Mouse (Mus musculus) heart, postnatal 36 days (tissue): ENCODE results near the gene Nat8. TPM values are rescaled to one million over a fixed set of nuclear protein-coding genes. Genes with fewer than 3 reads are reported as not detected.
"Not testable (repeated sequence)": the region's sequence is repeated elsewhere in the genome, so short reads cannot be mapped to it uniquely, and the experiment has no call there.

Source experiments
- DNase-seq, 2 experiments: peaks; one replicate each; pipeline ENCODE4 v3.0.0; 2021 to 2022
- intact Hi-C: fragments of 180-260 bp; cut with DNase I; formaldehyde crosslinking; loops from one replicate; pipeline ENCODE4 v1.15.1; 2025
- microRNA-seq, 2 experiments: library from miRNA; unstranded; fragments of <30 nt; microRNA quantifications; one replicate each; pipeline ENCODE4 v1.2.0; 2021; ENCODE audit warnings: borderline number of aligned reads in 2 of 2
- total RNA-seq, 2 experiments: library from RNA; stranded (reverse); gene quantifications; 2 replicates each; pipeline ENCODE4 v1.2.3; 2021

Nat8 gene
- total RNA-seq, 2 experiments from 2014 or later, result not detected

DNA sequence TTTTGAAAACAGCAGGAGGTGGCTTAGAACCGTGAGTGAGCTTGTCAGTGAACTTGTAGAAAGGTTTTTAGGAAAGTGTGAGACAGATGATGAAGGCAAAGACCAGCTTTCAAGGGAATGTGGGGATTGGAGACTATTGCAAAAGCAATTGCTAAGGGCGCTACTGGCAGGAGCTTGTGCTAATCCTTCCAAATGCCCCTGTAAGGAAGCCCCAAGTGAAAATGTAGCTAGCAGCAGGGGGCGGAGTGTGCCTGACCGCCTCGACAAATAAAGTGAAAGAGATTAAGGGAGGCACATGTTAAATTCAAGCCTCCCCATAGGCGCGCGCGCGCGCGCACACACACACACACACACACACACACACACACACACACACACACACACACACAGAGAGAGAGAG lies 5.4 kb upstream of the Nat8 start:
- peak in 1 of 2 experiments; percentile 29 for DNase-seq
- intact Hi-C loops, result not testable (repeated sequence)

DNA sequence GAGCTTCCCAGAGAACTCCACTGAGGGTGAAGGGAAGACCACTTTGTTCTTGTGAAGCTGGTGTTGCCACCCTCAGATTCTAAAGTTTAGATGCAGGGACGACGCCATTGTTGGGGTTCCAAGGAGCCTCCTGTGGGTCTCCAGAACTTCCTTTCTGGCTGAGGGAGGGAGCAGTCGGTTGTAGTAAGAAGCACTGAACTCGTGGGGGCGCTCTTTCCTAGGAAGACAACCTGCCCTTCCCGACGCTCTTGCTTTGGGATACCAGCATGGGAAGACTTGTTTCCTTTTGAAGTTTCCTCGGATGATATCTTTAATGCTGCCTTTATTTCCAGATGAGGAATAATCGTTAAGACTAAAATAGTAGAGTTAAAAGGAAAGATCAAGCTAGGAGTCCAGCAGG lies 4.9 kb upstream of the Nat8 start:
- intact Hi-C loops, result not testable (repeated sequence)

DNA sequence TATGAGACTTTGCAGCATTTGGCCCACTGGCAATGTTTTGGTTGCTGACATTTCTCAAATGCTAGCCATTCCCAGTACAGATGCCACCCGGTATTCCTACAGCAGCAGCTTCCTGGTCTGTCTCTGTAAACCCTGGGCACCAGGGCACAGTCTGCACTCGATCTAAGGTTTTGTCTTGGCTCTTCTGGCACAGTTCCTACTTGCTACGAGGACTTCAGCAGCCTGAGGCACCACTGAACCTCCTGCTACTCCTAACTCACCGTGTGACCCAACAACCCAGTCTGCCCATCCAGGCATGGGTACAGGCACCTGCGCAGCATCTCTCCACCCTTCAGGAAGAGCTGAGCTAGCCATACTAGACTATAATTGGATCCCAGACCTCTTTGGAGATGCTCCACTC lies 4.2 kb upstream of the Nat8 start:
- intact Hi-C loops, DNase-seq: not testable (repeated sequence)

More for the DNA sequence above, 4.9 kb upstream of the Nat8 start:
- peak; percentile 58 to 74 for DNase-seq

DNA sequence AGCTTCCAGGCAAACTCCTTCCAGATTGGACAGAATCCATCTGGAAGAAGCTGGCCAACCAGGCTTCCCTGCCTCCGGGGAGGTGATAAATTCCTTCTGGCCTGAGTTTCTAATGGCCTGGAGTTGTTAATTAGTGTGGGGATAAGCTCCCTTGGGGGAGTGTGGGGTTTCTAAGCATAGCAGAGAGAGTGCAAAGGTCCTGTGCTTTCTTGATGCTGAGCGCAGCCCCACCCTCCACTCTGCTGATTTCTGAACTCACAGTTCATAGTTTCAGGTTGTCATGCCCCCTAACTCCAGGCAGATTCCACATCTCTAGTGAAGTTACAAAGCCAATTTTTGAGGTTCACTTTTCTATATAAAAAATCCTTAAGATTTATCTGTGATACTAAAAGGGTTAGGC lies 3.2 kb upstream of the Nat8 start:
- intact Hi-C loops, DNase-seq: not testable (repeated sequence)

DNA sequence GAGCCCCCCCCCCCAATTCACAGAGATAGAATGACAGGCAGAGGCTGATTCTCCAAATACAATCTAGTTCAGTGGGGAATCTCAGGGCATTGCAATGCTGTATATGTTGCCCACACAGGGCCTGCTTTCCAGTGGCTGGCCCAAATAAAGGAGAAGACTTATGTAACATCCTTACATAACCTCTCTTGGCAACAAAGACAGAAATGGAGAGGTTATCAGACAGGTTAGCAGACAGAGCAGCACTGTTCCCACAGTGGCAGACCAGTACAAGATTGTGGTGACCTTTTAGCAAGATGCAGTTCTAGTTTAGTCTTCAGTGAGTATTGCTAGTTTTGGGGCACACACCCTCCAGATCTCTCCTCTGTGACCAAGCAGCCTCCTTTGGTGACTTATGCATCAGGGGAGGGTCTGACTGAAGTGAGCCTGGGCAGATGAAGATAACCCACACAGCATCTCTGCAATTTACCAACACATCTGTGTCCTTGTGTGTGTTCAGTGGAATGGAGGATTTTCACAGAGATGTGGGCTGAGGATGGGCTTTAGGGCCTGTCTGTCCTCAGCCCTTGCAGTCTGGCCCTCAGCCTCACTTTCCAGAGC lies 2.7 kb upstream of the Nat8 start:
- peak in 1 of 2 experiments; percentile 42 for DNase-seq
- intact Hi-C loops, result loop anchor here (5.0 kb wide), 2 partner anchors 58 to 178 kb away; no protein-coding TSS in a partner anchor

DNA sequence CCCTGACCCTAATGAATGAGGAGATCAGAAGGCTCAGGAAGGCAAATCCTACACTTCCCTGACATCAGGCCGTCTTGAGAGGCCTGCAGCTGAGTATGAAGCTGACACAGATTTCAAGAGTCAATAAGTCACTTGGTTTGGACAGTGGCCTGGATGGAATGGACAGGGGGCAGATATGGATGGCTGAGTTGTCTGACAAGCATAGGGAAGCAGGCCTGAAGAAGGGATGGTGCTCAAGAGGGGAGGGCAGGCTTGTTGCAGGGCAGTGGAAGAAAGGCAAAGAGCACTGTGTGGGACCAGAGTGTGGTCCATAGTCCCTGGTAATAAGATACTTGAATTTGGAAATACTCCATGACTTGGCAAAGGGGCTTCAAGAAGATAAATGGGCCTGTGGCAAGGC lies 2.4 kb downstream of the Nat8 start:
- DNase-seq, result no peak
- intact Hi-C loops, result no loop called here

DNA sequence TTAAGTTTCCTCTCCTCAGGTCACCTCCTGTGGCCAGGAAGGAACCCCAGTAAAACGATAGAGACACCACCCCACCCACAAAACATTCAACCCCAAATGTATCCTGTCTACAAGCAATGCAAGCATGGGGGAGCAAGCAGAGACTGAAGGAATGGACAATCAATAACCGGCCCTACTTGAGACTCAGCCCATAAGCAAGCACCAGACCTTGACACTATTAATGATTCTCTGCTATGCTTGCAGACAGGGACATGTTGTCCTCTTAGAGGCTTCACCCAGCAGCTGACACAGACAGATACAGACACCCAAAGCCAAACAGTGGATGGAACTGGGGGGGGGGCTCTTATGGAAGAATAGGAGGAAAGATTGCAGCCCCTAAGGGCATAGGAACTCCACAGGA lies 6.0 kb downstream of the Nat8 start:
- intact Hi-C loops, result no loop called here
- DNase-seq, result no peak

DNA sequence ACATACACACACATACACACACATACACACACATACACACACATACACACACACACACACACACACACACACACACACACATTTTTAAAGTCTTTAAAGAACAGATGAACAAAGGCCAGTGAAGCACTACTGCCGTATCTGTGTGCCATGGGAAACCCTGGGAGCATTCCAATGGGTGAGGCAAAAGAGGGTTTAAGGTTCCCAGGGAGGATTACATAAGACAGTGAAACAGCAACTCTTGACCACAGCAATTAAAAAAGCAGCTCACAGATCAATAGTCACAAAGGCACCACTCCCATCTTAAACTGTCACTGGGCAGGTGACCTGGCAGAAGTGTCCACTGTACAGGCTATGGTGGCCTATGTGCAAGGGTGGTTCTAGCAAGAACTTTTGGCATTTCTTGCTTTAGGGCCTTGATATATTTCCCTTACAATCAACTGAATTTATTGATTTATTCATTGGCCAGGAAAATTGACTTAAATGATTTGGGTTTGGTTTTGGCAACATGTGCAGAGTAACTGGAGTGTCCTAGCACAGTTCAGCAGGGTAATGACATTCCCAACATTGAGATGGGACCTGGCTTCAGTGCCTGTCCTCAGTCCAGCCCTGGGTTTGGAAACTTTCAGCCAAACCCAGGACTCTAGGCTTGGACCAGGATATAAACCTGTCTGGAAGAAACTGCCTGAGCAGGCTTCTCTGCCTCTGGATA lies 8.3 kb downstream of the Nat8 start:
- DNase-seq, result no peak
- intact Hi-C loops, result no loop called here

DNA sequence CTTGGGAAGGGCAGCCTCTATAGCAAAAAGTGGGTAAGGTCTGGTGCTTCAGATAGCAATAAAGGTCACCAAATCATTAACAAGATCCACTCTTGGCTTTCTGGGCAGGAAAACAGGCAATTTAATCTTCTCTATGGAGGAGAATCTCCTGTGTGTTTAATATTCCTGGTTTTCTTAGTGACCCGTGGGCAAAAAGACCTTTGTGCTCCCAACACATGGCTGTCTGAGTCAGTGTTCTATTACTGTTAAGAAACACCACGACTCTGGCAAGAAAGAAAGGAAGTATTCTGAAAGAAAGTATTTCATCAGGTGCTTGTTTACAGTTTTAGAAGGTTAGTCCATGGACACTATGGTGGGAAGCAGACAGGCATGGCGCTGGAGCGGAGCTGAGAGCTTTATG lies 9.6 kb downstream of the Nat8 start:
- intact Hi-C loops, result no loop called here
- DNase-seq, result no peak

DNA sequence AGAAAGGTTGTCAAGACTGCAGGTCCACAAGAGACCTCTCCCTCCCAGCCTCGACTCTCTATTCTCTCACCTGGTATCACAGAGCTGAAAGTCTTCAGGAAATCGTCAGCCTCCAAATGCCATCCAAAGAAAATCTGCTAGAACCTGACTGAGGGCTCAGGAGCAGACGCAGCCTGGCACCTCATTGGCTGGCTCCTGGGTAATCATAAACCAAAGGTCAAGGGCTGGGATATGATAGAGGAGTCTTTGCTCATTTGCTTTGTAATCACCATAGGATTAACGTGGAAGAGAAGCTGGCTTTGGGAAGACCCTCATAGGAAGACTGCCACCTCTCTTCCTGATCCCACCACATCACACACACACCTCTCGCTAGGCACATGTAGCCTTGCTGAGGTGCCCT lies 11.0 kb downstream of the Nat8 start, which contains the start of the genes Nat8f6 and Nat8f5:
Nat8f6 (minus strand) TSS at position 118 of the 400 bp plus-strand sequence.
Nat8f5 (minus strand) TSS at position 136 of the 400 bp plus-strand sequence.
- intact Hi-C loops, result no loop called here
- DNase-seq, result no peak

DNA sequence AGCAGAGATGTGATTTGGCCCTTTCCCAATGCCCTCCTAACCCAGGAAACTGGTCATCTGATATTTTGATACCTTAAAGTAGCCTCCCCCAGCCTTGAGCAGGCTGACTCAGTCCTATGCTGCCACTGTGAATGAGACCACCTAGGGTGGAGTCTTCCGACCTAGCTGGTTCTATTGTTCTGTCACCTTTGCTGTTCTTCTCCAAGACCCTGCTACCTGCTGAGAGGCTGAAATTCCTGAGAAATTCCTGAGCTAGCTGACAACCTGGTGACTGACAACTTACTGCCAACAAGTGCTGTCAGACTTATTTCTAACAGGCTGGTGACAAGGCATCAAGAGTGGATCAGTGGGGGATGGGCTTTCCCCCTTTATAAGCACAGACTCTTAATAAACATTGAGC lies 13.5 kb downstream of the Nat8 start:
- no peak for DNase-seq
- intact Hi-C loops, result no loop called here

DNA sequence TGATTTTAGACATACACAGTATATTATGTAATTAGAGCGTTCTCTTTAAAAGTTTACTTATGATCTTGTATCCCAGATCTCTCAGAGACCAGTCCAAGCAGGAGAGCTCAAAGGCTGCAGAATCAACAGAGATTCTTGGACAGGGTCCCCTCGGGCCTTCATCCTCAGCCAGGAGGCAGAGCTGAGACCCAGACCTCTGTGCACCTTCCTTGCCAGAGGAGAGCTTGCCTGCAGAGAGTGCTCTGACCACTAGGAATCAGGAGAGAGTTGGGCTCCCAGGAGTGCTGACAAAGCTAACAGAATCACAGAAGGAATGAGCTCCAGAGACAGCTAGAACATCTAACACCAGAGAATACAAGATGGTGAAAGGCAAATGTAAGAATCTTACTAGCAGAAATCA lies 18.5 kb downstream of the Nat8 start:
- no peak for DNase-seq
- intact Hi-C loops, result no loop called here

DNA sequence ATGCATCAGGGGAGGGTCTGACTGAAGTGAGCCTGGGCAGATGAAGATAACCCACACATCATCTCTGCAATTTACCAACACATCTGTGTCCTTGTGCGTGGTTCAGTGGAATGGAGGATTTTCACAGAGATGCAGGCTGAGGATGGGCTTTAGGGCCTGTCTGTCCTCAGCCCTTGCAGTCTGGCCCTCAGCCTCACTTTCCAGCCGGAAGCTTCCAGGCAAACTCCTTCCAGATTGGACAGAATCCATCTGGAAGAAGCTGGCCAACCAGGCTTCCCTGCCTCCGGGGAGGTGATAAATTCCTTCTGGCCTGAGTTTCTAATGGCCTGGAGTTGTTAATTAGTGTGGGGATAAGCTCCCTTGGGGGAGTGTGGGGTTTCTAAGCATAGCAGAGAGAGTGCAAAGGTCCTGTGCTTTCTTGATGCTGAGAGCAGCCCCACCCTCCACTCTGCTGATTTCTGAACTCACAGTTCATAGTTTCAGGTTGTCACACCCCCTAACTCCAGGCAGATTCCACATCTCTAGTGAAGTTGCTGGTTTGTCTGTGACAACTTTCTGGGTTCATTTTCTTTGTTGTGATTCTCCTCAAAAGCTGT lies 20.8 kb downstream of the Nat8 start:
- DNase-seq, intact Hi-C loops: not testable (repeated sequence)

DNA sequence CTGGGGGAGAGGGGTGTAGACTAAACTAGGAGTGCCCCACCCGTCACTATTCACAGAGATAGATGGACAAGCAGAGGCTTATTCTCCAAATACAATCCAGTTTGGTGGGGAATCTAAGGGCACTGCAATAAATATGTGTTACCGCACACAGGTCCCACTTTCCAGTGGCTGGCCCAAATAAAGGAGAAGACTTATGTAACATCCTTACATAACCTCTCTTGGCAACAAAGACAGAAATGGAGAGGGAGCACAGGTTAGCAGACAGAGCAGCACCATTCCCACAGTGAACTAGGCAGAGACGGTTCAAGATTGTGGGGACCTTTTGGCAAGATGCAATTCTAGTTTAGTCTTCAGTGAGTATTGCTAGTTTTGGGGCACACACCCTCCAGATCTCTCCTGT lies 21.4 kb downstream of the Nat8 start:
- DNase-seq, intact Hi-C loops: not testable (repeated sequence)

DNA sequence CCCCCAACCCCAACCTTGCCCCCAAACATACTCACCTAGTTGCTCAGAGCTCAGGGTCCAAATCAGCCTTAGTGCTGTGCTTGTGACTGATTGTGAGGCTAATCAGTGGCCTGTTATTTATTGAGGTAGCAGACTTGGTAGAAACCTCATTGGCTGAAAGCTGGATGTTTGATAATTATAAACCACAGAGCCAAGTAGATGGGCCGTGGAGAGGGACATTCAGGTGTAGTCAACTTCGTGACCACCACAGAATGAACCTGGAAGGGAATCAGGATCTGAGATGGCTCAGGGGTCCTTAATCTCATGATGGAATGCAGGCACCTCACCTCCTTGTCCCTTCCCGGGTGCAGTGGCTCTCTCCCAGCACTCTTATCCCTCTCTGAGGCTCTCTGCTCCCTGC lies 22.1 kb downstream of the Nat8 start:
- DNase-seq, intact Hi-C loops: not testable (repeated sequence)

DNA sequence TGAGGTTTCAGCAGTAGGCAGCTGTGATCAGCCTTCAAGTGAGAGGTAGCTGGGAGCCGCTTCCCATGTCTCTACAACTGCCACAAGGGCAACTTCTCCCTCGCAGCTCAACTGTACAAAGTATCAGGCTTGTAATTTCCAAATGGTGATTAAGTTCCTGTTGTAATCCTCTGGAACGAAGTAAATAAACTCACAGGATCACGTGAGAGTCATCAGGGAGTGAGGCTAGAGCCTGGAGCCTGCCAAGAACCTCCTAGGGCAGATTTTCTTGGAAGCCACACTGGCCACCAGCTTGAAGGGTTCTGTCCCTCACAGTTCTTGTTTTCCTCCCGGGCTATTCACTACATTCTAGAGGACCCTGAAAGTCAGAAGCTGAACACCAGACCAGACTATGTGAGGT lies 28.7 kb downstream of the Nat8 start:
- DNase-seq, result peak; percentile 14 to 39
- intact Hi-C loops, result not testable (repeated sequence)

Small RNA genes lying within 50 kb of the gene (microRNA-seq; reads per million reads assigned to microRNA genes)
- gene Mir6375, result 0 reads per million in 2 experiments

Other genes with a start within 250 kb of the Nat8 start
- 1 to 10 TPM; 2.1 to 2.4 TPM for gene Alms1, start 244.6 kb downstream of the Nat8 start, total RNA-seq
- gene Nat8f7, start 118.9 kb downstream of the Nat8 start, total RNA-seq, result not detected
- under 1 TPM in 1 of 2 experiments, not detected in 1; 0.35 TPM for gene Nat8f3, start 66.3 kb downstream of the Nat8 start, total RNA-seq
- gene Nat8f6, start 11.1 kb downstream of the Nat8 start, total RNA-seq, result not detected
- gene Nat8f5, start 11.1 kb downstream of the Nat8 start, total RNA-seq, result not detected
- gene Nat8f2, start 37.1 kb upstream of the Nat8 start, total RNA-seq, result not detected
- gene Nat8f4, start 72.8 kb upstream of the Nat8 start, total RNA-seq, result under 1 TPM; 0.61 to 0.95 TPM
- 10 to 100 TPM; 10.9 to 13.2 TPM for gene Tprkb, start 79.8 kb upstream of the Nat8 start, total RNA-seq
- 1 to 10 TPM; 2.9 to 3.1 TPM for gene Nat8f1, start 83.6 kb upstream of the Nat8 start, total RNA-seq
- gene Dusp11, start 129.6 kb upstream of the Nat8 start, total RNA-seq, result 10 to 100 TPM; 41.3 to 44.8 TPM
- gene Figla, start 184.1 kb upstream of the Nat8 start, total RNA-seq, result not detected
- gene Add2, start 196.6 kb upstream of the Nat8 start, total RNA-seq, result under 1 TPM; 0.16 to 0.64 TPM